Mouse (Mus musculus) urinary bladder, postnatal 10 days (tissue): ENCODE results near the gene Hhipl1.

Experiments
- DNase-seq: peaks from one replicate; pipeline ENCODE4 v3.0.0; 2022; ENCODE audit warnings: low spot score

Gene Hhipl1

GRCm38 (mm10) chr12:108313244-108313772 lies 7.2 kb downstream of the Hhipl1 start:
- DNase-seq: no peak

DNA sequence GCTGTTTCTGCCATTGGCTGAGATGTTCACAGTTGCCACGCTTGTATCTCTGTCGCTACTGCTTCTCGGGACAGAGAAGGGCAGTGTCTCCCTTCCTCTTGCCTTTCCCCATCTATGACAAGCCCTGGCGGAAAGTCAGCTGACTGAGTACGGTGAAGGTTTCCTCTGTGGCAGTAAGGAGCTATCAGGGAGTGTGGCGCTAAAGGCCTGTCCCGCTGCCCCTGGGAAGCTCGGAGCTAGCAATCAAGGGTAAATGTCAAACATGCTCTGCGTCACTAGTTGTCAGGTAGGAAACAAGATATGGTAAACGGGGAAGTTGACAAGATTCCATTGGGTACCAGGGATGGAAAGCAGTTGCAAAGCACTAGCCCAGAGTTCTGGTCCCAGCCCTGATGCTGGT lies 9.7 kb downstream of the Hhipl1 start:
- DNase-seq: no peak

DNA sequence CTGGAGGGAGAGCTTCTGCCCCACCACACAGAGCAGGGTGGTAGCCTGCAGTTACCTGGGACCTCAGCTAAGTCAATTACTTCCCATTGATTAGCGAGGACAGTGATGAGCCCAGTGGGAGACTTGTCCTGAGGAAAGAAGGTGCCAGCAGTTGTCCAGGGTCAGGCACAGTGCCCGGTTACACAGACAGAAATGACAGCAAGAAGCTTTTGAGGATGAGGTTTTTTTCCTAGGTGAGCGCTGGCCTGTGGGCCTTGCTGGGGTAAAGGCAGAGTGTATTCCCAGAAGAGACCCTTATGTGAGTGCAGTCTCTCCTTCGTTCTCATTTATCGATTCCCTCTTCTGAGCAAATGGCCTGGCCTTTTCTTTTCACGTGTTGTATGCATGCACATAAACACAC lies 10.6 kb downstream of the Hhipl1 start:
- no peak for DNase-seq

GRCm38 (mm10) chr12:108317201-108317738 lies 11.2 kb downstream of the Hhipl1 start:
- DNase-seq: no peak

GRCm38 (mm10) chr12:108317826-108318430 lies 11.9 kb downstream of the Hhipl1 start:
- no peak for DNase-seq

DNA sequence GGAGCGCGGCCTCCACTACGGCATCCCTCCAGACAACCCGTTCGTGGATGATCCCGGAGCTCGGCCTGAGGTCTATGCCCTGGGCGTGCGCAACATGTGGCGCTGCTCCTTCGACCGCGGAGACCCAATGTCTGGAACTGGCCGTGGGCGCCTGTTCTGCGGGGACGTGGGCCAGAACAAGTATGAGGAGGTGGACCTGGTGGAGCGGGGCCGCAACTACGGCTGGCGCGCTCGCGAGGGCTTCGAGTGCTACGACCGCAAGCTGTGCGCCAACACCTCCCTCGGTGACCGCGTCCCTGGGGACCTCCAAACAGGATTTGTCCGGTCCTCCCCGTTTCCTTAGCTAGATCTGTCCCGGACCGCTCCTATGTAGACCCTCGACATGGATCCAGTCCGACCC lies 12.4 kb downstream of the Hhipl1 start:
- DNase-seq: no peak

GRCm38 (mm10) chr12:108320096-108320495 lies 14.0 kb downstream of the Hhipl1 start:
- no peak for DNase-seq

DNA sequence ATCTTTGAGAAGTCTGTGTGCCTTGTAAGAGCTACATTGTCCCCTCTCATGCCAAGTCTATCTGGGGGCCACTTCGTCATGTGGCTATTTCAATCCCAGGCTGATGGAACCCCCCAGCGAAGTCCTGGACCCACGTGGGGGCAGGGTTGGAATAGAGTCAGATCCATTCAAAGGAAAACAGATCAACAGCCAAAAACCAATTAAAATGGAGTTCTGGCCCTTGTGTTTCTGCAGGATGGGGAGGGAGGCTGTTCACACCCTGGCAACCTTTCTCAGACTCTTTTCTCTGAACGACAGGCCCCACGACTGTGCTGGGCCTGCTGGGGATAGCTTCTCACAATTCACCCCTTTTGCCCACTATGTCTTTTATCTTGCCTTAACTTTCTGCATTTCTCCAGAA lies 20.3 kb downstream of the Hhipl1 start:
- no peak for DNase-seq

DNA sequence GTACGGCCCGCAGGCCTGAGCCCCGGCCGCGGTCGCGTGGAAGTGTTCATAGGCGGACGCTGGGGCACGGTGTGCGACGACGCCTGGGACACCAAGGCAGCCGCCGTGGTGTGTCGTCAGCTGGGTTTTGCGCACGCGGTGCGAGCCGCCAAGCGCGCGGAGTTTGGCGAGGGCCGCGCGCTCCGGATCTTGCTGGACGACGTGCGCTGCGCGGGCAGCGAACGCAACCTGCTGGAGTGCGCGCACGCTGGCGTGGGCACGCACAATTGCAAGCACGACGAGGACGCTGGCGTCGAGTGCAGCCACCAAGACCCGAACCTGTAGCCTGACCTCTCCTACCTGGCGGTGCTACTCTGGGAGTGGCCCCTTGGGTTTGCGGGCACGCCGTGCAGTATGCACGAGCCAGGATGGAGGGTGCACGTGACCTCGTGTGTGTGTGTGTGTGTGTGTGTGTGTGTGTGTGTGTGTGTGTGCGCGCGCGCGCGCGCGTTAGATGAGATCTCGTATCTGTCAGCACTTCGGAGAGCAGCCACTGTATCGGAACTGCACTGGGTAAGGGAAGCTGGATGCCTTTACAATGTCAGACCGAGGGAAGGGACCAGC lies 21.9 kb downstream of the Hhipl1 start:
- no peak for DNase-seq

GRCm38 (mm10) chr12:108333056-108333455 lies 27.0 kb downstream of the Hhipl1 start:
- DNase-seq: peak; percentile 62

- DNase-seq: no peak
Measured at GRCm38 (mm10) chr12:108333481-108333882, 27.4 kb downstream of the Hhipl1 start.

DNA sequence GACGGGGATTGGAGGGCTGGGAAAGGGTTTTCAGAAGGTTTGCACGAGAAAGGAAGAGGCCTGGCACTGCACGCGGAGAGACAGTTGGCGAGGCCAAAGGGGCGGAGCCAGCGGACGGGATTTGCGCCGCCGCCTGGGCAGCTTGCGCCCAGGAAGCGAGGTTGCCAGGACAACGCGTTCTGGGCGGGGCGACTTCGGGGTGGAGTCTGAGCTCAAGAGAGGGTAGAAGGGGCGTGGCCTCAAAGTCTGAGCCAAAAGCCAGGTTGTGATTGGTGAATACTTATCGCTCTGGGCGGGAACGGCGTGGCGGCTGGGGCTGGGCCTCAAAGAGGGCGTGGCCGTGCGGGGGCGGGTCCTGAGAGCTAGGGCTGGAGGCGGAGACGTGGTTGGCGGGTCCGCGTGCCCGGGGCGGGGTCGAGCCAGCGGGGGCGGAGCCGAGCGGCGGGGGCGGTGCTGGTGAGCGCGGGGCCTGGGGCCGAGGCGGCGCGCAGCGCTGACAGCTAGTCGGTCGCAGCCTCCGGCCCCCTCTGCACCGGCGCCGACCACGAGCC lies 27.9 kb downstream of the Hhipl1 start, which contains the start of gene Cyp46a1:
Gene Cyp46a1, plus strand, starts transcription at position 487 of the 551 bp plus-strand sequence.
- DNase-seq: peak; percentile 99

GRCm38 (mm10) chr12:108334529-108334928 lies 28.5 kb downstream of the Hhipl1 start:
- DNase-seq: no peak

DNA sequence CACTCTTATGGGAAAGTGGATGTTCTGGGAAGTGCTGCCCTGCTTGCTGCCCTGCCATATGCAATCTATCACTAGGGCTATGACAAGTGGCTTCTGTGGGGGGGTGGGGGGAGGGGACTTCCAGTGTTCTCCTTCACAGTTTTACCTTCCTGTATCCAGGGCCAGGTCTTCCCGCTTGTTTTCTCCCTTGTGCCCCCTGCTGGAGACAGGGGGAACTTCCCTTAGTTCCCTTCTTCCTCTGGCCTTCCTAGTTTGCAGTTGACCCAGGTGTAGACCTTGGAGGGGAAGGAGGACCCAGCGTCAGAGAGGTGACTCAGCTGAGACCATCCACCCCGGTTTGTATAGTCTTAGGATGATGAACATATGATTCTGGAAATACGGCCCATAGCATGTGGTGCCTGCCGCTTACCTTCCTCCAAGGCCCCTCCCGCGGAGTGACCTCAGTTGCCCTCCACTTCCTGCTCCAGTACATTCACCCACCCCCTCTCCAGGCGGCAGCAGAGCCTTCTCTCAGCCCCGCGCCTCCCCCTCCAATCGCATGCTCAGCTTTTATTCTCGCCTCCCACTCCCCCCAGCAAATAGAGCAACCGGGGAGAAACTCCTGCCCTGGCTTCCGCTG lies 32.6 kb downstream of the Hhipl1 start:
- DNase-seq: no peak

- DNase-seq: no peak
Measured at GRCm38 (mm10) chr12:108348151-108348550, 42.1 kb downstream of the Hhipl1 start.

DNA sequence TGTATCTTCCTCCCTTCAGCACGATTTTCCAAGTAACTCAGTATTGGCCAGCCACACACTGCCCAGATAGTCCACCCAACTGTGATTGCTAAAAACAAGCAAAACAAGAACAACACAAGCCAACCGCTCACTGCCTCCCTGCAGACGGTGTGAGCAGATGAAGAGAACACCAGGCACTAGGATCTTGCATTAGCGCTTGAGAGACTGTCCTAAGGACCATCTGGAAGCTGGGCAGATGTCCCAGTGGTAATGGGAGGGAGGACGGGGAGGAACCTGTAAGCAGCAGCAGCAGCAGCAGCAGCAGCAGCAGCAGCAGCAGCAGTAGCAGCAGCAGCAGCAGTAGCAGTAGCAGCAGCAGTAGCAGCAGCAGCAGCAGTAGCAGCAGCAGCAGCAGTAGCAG lies 43.0 kb downstream of the Hhipl1 start:
- DNase-seq: no peak

DNA sequence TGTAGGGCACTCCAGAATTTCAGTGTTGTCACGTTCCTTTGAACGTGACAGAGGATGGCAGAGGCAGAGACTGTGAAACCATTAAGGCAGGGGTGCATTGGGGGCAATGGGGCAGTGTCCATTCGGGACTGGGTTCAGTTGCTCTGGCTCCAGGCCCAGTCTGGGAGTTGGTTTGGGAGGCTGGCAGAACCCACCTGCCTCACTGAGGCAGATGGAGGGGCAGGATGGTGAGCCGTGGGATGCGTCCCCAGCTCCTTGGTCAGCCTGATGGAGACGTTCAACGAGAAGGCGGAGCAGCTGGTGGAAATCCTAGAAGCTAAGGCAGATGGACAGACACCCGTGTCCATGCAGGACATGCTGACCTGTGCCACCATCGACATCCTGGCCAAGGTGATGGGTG lies 44.9 kb downstream of the Hhipl1 start:
- no peak for DNase-seq

DNA sequence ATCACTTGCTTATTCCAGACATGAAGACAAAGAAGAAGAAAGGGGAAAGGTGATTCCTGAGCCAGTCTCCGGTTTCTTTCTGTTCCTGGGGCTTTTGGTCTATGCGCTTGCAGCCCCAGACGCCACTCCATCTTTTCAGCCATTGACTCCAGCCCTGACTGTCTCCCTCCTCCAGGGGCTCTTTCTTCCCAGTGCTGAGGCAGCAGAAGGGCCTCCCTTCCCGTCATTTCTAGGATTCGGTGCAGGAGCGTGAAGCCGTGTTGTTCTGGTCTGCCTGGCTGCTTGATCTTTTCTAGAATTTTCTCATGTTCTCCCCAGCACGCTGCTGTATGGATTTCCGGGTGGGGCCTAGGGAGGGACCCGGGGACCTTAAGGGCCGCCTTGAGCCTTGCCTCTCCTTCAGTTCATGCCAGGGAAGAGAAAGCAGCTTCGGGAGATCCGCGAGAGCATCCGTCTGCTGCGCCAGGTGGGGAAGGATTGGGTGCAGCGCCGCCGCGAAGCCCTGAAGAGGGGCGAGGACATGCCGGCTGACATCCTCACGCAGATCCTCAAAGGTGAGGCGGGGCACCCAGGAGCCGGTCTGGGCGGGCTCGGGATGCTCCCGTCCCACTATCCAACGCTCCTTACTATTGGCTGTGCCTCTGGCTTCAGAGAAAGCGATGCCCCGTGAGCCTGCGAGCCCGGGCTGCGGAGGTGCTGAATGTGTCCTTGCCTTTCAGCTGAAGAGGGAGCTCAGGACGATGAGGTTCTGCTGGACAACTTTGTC lies 46.5 kb downstream of the Hhipl1 start:
- no peak for DNase-seq

GRCm38 (mm10) chr12:108354284-108354683 lies 48.2 kb downstream of the Hhipl1 start:
- no peak for DNase-seq

GRCm38 (mm10) chr12:108355271-108355670 lies 49.2 kb downstream of the Hhipl1 start:
- DNase-seq: no peak

DNA sequence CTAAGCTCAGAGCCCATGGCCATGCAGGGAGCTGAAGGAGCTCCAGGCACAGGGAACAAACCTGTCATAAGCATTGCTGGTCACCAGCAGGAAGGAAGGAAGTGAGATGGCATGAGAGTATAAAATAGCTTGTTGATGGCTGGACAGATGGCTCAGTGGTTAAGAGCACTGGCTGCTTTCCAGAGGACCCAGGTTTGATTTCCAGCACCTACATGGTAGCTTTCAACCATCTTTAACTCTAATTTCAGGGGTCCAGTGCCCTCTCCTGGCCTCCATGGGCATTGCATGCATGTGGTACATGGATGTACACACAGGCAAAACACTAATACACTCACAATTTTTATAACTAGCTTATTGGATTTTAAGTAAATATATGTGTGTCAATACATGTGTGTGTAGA lies 49.9 kb downstream of the Hhipl1 start:
- DNase-seq: no peak

- peak; percentile 52 for DNase-seq
Measured at GRCm38 (mm10) chr12:108363796-108364195, 57.7 kb downstream of the Hhipl1 start.
